Mouse (Mus musculus): Measurements from ENCODE around the gene Gm17949.

GRCm38 (mm10) chr17:56995046-56995445 is 16.2 kb upstream of the Gm17949 start:
- TF ChIP-seq CTCF (IDR thresholded peaks at IDR 0.05; ENCODE audit: low read depth, low read length) (no peak), TAL1 (conservative IDR thresholded peaks at IDR 0.05; ENCODE audit: low read depth, low read length) (no peak), POLR2AphosphoS5 (IDR thresholded peaks at IDR 0.05; ENCODE audit: insufficient replicate concordance, low read depth, low read length) (no peak), GATA1 (IDR thresholded peaks at IDR 0.05; ENCODE audit: borderline replicate concordance, low read length) (no peak)
